Mouse (Mus musculus): ENCODE results near the gene Lnpep.
"Not testable (repeated sequence)": the region's sequence is repeated elsewhere in the genome, so short reads cannot be mapped to it uniquely, and the experiment has no call there.

Gene Lnpep

DNA sequence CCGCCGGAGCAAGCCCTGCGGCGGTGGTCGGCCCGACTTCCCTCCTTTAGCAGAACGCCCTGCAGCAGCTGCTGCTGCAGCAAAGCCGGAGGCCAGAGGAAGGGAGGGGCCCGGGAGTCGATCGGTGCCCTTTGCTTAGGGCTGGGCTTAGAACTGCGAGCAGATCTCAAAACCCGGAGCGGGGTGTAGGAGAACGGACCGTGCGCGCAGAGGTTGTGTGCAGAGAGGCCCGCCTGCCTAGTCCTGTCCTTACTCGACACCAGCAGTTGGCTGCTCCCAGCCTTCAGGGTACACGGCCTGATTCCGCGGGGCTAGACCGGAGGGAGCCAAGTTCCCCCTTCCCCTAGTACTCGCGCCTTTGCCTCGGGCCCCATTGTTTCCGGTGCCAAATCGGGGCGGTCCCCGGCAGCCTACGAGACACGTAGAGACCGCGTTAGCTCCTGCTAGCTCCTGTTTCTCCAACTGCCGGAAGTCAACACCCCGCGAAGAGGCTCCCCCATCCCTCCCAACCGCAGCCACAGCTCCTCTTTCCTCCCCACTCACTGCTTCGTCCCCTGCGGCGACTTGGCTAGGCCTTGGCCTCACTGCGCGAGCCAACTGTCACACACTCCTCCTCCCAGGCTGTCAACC, at the start of gene Lnpep:
Gene Lnpep (minus strand): TSS at position 94 of the 630 bp plus-strand sequence.
- DNase-seq (ENCODE audit: low read depth, low spot score) = peak; percentile 94

DNA sequence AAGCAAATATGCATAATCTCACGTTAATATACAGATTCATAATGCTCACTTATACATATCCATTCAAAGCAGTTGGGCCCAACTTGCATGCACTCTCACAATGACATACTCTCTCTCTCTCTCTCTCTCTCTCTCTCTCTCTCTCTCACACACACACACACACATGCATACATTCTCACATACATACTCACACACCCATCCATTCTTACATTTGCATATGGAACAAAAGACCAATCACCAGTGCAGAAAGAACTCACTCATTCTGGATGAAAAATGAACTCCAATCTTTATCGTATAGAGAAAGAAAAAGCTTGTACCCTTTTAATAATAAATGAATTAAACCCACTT, 31.0 kb upstream of the Lnpep start:
- no peak for DNase-seq (ENCODE audit: low read depth, low spot score)

DNA sequence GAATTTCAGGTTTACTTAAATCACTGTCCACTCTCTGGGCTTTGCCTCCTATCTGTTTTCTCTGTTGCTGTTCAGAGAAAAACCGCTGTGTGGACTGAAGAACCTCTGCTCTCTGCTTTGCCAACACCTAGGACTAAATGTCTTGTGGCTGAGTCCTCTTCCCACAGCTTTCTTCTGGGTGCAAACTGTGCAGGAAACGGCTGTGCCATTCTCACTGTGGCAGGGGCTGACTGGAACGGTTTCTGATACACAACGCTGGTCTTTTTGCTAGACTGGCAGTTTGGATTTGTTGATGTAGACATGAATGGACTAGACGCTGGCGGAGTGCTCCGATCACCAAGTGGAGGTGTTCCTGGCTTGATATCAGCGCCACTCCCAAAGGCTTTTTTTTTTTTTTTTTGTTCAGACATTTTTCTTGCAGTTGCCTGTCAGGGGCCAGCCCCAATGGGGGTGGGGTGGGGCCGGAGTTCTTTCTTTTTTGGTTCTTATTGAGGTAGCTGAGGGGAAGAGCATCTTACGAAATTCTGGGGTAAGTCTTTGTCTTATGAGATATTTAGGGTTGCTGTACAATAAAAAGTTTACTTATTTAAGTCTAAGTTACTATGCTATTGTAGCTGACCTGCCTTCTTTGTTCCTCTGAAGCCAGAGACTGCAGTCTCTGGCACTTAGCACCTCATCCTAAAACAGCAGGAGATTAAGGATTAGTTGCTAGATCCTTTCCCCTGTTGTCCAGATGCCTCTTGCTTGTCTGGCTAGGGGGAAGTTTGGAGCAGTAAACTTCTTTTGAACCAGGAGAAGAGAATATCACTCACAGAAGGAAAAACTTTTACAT, 30.4 kb upstream of the Lnpep start:
- peak; percentile 11 for DNase-seq (ENCODE audit: low read depth, low spot score)

DNA sequence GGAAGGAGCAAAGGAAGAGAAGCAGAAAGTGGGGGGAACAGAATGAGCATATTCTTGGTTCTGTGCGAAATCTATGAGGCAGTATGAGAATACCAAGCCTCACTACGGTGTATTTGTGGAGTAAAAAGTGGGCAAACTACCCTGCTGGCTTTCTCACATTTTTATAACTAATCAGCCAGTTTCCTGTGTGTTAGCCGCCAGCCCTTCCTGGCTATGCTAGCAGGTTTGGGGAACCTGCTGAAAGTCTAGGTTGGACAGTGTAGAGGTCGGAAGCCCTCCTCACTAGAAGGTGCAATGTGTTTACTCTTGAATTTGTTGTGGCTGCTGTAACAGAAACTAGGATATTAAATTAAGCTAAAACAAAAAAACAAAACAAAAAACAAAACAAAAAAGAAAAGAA, 27.7 kb upstream of the Lnpep start:
- DNase-seq (ENCODE audit: low read depth, low spot score) = no peak

DNA sequence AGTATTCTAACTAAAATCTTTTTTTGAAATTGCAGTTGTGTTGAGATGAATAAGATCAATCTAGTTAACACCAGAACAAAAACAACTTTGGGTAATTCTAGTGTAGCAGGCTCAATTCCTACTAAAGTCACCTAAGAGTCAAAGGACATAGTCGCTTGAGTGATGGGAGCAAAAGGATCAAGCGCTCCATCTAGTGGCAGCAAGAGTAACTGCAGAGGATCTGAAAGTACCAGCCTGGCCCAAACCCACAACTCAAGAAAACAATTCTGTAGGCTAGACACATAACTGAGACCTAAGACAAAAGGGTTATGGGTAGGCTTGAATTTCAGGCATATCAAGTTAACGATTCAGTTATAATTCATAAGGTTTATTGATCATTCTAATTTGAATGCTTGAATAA, 20.9 kb upstream of the Lnpep start:
- peak; percentile 88 for DNase-seq (ENCODE audit: low read depth, low spot score)

DNA sequence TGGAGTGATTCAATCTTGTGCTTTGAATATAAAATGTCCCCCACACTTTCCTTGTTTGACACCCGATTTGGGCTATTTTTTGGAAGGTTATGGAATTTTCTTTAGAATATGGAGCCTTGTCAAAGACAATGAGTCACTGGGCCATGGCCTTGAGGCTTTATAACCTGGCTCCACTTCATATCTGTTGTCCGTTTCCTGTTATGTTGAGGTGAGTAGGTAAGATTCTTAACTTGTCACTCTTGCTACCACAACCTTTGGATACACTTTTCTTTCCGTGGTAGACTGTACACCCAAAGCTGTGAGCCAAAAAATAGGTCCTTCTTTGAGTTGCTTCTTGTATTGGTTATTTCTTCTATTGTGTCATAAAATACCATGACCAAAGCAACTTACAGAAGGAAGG, 12.5 kb upstream of the Lnpep start:
- no peak for DNase-seq (ENCODE audit: low read depth, low spot score)

DNA sequence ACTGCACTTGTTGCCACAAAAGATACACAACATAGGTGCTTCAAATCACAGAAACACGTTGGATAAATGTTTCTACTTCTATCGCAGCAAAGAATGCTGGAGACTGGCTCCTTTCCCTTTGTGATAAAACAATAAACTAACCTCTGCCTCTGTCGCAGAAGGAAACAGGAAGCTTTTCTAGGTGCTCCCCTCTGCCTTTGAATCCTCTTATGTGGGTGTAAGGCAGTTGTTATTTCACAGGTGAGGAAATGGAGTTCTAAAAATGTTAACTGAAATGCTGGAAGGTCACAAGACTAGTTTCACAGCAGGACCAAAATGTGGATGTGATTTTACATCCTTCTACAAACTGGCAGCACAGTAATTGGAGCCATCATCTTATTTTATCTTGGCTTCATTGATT, 11.3 kb upstream of the Lnpep start:
- DNase-seq (ENCODE audit: low read depth, low spot score) = peak; percentile 45

DNA sequence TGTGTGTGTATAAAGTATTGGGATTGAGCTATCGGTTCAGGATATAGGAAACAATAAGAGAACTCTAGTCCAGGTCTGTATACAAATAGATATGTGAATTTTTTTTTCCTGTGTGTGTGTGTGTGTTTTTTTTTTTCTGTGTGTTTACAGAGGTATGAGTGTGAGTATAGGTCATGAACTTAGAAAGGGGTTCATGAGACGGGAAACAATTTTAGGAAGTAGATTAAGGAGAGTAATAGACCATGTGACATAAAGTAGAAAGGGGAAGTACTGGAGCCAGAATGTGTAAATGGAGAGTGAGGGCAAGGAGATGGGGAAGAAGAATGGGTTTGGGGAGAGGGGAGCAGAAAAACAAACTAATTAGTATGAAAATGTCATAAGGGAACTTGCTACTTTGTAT, 9.2 kb upstream of the Lnpep start:
- DNase-seq (ENCODE audit: low read depth, low spot score) = no peak

DNA sequence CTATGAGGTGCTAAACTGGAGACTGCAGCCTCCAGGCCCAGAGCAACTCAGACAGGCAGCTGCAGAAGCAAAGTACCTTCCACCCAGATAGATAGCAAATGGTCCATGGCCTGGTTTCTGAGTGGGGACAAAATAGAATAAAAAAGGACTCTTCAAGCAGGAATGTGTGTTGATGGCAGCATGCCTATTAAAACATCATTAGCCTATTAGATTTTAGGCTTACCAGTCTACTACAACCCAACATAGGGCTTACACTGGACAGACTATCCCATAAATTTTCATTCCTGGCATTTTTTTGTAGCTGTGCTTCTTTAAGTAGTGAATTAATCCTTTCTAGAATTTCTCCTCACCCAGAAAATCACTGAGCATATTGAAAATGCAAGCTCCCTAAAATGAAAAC, 7.1 kb upstream of the Lnpep start:
- DNase-seq (ENCODE audit: low read depth, low spot score) = no peak

DNA sequence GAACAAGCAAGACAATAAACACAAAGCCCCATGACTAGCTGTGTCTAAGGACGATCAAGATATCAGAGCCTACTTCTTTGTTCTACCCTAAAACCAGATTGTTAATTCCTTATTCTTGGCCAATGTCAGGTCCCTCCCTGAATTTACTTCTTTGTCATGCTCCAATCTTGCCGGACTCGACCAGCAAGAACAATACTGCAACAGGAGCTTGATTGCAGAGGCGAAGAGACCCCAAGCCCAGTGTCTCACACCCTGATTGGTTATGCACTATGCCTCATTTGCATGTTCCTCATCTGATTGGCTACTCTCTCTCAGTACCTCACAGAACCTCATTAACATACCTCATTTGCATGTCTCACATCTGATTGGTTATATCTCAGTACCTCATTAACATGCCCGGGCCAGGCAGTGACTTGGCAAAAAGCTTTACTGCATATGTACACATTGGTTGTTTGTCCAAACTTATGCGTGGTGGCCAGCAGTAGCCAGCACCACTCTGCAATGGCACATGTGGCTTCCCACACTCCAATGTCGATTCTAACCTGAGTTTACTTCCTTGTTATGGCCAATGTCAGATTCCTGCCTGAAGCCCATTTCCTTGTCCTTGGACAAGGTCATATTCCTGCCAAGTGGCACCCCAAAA, 3.5 kb upstream of the Lnpep start:
- DNase-seq (ENCODE audit: low read depth, low spot score) = not testable (repeated sequence)

DNA sequence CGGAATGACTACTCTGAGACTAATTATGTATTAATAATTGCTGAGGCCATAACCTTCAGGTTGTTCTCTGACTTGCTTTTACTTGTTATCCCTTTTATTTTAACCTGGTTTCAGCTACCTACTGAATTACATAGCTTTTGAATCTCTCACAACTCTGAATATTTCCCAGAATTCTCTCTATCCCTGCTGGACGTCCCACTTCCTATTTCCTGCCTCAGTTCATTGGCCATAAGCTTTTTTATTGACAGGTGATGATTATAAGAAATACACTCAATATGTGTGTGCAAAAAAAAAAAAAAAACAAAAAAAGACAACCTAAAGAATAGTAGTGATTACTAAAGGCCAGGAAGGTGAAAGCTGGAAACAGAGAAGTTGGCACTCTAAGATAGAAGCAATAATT, 2.7 kb upstream of the Lnpep start:
- DNase-seq (ENCODE audit: low read depth, low spot score) = no peak

DNA sequence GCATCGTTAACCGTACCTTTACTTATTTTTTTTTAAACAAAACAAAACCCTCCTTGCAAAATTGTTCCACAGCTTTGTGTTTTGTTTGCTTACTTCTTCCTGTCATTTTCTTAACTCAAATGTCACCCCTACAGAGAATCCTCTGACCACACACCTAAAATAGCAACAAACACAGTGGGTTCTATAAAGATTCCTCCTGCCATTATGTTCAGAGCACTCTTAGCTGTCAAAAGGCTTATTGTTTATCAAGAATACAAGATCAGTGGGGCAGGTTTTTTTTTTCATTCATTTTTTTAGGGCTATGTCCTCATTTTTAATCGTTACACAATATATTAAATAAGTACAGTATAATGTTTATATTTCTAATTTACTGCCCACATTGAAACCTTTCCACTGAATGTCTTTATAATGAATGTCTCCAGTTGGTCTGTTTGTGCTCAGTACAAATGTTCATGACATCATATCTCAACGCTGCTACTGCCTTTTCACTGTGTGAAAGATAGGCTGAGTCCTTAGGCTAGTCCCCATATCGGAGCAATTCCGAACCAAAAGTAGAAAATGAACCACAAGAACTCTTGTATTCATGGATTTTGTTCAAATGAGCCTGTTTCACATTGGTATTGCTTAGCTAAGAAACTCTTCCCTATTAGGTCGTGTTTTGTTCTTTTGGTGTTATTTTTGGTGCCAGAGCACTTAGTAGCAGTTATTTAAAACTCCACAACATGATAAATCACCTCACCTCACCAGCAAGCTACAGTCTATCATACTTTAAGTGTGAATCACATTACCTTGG, 1.2 kb upstream of the Lnpep start:
- DNase-seq (ENCODE audit: low read depth, low spot score) = no peak

DNA sequence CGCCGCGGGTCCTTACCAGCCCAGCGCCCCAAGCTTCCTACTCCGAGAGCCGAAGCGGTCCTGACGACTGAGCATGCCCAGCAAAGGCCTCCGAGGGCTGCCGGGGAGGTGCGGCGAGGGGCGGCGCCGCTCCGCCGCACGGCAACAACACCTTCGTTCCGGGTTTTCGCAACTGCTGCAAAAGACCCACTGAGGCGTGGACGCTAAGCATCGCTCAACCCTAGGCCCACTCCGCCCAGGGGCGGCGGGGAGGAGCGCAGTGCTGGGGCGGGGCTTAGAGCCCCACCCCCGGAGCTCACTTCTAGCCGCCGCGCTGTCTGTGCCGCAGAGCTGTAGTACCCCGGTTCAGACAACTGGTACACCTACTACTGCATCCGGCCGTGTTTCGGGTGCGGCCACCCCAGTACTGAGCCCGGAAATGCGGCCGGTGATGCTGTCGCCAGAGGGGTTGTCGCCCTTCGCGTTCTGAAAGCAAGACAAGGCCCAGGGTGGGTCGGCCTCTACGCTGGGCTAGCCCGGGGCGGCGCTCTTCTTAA, 361 bp downstream of the Lnpep start:
- peak; percentile 98 for DNase-seq (ENCODE audit: low read depth, low spot score)

DNA sequence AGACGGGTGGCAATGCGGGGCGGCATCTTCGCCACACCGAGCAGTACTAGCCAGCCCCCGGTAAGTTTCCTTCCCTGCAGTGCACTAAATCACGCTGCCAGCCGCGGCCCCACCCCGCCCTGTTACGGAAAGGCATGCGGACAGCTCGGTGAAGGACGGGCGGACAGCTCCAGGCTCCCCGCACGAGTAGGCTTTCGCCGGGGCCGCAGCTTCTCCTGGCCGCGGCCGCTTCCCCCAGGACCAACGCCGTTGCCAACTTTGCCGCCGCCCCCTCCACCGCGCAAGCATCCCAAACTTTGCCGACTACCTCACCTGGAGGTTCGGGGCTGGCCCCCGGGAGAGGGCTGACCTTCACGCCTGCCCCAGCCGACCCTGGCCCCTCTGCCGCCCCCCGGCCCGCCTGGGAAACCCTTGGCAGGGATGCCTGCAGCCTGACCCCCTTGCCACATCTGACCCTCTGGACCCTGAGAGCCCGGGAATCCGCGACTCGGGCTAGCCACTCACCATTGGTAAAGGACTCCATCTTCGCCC, 895 bp downstream of the Lnpep start:
- DNase-seq (ENCODE audit: low read depth, low spot score) = peak; percentile 68

DNA sequence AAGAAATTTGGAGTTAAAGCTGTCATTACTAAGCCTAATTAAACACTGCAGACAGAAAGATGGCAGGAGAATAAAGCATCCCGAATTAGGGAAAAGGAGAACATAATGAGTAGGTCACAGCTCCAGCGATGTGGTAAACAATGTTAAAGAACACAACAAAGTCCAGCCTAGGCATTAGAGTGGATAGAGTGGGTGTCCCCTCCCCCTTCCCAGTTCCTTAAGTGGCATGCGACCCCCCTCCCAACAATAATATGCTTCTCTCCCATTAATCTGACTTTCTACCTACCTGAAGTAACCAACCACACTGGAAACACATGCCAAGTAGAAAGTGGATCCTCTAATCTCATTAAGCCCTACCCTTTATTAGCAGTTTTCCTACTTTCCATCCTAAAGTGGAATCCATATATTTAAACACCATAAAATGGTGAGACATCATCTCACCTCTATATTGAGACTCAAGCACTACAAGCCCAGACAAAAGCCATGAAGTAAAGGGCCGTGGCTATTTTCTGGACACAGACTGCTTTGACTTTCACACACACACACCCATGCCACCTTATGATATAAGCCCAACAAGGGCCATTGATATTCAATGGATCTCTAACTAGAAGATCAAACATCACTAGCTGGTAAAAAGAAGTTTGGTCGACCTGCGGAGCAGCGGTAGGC, 1.5 kb downstream of the Lnpep start:
- DNase-seq (ENCODE audit: low read depth, low spot score) = no peak

DNA sequence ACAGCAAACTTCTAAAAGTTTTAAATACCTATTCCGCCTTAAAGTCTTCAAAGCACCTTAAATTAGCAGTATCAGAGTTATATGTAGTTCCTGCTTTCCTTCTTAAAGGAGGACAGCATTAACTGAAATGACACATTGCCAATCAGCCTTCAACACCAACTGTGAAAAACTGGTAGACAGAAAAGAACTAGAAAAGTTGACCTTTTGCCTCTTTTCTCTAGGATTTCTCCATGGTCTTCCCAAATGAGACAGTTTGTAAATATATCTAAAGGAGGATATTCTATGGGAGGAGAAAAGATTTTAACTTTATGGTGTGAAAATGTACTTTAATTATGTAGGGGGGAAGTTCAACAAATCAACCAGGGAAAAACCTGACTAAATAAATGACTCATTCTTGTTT, 2.3 kb downstream of the Lnpep start:
- no peak for DNase-seq (ENCODE audit: low read depth, low spot score)

DNA sequence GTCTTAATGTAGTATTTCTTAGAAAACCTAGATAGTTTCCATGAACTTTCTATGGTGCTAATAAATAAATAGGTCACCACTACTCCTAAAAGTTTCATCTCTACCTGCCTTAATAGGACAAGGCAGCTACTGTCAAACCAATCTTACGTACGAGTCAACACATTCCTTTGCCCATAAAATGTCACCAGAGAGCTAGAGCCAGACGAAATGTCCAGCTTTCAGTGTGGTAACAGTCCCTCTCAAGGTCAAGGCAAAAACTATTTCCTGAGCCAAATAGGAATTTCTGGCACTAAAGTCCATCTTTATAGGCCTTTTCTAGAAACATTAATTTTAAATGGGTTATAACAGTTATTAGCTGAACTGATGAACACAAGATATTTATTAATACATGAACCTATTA, 3.3 kb downstream of the Lnpep start:
- no peak for DNase-seq (ENCODE audit: low read depth, low spot score)

DNA sequence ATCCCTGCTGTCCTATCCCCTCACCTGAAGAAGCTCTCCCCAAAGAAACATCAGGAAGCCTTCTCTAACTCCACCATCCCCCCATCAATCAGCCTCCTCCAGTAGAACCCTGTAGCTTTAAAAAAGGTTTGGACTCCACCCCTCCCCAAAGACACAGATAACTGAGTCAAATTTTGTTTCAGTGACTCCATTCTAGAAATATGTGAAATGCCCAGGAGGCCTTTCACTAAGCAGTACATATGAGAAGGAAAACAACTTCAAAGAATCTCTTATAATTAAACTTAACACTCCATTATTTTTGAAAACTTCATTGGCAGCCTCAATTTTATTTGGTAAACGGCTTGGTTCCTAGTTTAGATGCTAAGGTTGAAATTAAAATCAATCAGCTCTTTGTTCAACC, 6.4 kb downstream of the Lnpep start:
- no peak for DNase-seq (ENCODE audit: low read depth, low spot score)

DNA sequence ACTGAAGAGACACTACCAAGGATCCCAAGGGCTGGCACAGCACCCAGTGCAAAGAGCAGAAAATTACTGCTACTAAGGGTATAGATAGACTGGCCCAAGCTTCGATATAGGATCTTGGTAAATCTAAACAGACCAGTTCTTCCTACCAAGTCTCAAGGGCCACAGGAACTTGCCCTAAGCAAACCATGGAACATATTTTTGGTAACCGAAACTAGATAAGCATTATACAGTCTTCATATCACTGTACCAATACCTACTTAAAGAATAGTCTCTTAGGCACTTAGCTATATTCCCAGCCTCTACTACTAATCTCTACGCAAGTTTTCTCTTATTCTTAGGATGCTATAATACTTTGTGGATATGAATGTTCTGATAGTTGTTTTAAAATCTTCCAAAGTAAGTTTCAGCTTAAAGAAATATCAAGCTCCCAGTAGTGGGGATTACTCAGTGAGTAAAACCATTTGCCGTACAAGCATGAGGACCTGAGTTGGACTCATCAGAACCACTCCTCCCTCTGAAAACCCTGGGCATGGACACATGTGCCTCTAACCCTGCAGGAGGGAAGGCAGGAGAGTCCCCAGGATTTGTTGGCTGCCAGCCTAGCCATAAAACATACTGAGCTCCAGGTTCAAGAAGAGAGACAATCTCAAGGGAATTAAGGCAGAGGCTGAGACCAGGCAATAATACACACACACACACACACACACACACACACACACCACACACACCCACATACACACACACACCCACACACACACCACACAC, 7.2 kb downstream of the Lnpep start:
- no peak for DNase-seq (ENCODE audit: low read depth, low spot score)

DNA sequence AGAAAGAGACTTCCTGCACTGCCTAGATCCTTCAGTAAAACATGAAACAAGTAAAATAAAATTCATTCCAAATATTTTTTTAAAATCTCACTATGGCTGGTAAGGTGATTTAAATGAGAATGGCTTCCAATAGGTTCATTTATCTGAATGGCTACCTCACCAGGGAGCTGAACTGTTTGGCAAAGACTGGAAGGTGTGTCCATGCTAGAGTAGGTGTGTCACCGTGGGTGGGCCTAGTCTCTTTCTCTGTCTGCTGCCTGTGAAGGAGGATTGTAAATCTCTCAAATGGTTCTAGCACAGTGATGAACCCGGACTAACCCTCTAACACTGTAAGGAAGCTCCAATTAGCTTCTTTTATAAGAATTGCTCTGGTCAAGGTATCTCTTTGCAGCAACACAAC, 12.5 kb downstream of the Lnpep start:
- DNase-seq (ENCODE audit: low read depth, low spot score) = no peak

Measured in CD4-positive, CD25-positive, alpha-beta regulatory T cell, adult 2 months (primary cell).